In genomic region chr10:67126061-67126858, GRCm38 (mm10) we compare ENCODE assay signal across 8 mouse cellular contexts. TPM values are rescaled to one million over a fixed set of nuclear protein-coding genes. Genes with fewer than 3 reads are reported as not detected.
DNase-seq lines count a peak whose midpoint lies in the region; ATAC-seq and TF ChIP-seq lines count a peak whose summit lies in the region.

No protein-coding gene starts in this region.

- H3K4me1 ChIP-seq in hindbrain, embryonic 10.5 days (replicated peaks), result peaks cover 45% of the 10 kb centered on the region
- H3K4me1 ChIP-seq in lung, postnatal 0 days (ENCODE audit: insufficient read depth, low read depth, low read length), result peaks cover 7% of the 10 kb centered on the region; the same call in 1 of the 2 replicates

- ATAC-seq in frontal cortex, adult (ENCODE audit: low TSS enrichment), result peak; percentile 56
- peak; percentile 69 for ATAC-seq in lung, postnatal 0 days

- H3K27ac ChIP-seq in hindbrain, embryonic 10.5 days, result peak overlapping the region; percentile 91
- H3K27ac ChIP-seq in lung, postnatal 0 days (ENCODE audit: low read length), result peak overlapping the region; percentile 83

- H3K9me3 ChIP-seq in hindbrain, embryonic 10.5 days, result no peaks in the 10 kb centered on the region
- no peaks in the 10 kb centered on the region for H3K9me3 ChIP-seq in lung, postnatal 0 days (ENCODE audit: low read length)

- peak; percentile 75 for DNase-seq in NIH3T3 (ENCODE audit: low read depth)
- peak; percentile 88 for DNase-seq in brain, adult 2 months (ENCODE audit: low read depth, low spot score)
- no peak for DNase-seq in hindbrain, embryonic 10.5 days (ENCODE audit: low spot score)
- peak; percentile 35 for DNase-seq in layer of hippocampus, adult 9-10 months (ENCODE audit: low spot score)
- peak; percentile 79 for DNase-seq in lung, postnatal 0 days (ENCODE audit: low spot score)
- peak; percentile 51 for DNase-seq in right cerebral cortex, postnatal 4 days
- DNase-seq in spleen, postnatal 36 days (ENCODE audit: low spot score in 2 of 2), result no peak

- H3K36me3 ChIP-seq in hindbrain, embryonic 10.5 days, result no peaks in the 10 kb centered on the region
- no peaks in the 10 kb centered on the region for H3K36me3 ChIP-seq in lung, postnatal 0 days (ENCODE audit: insufficient read depth, low read length)

- TF ChIP-seq CTCF in lung, postnatal 0 days (IDR thresholded peaks at IDR 0.05), result no peak

- H3K4me3 ChIP-seq in hindbrain, embryonic 10.5 days, result peak overlapping the region; percentile 91
- peak overlapping the region; percentile 83 for H3K4me3 ChIP-seq in lung, postnatal 0 days (ENCODE audit: low read depth, low read length)

- peak overlapping the region; percentile 65 for H3K9ac ChIP-seq in lung, postnatal 0 days (replicated peaks; ENCODE audit: low read depth)

- peak overlapping the region; percentile 99 for H3K4me2 ChIP-seq in lung, postnatal 0 days (replicated peaks; ENCODE audit: low read depth, low read length)

- peak; percentile 96 for TF ChIP-seq EP300 in lung, postnatal 0 days (IDR thresholded peaks at IDR 0.05)

- no peaks in the 10 kb centered on the region for H3K27me3 ChIP-seq in hindbrain, embryonic 10.5 days (ENCODE audit: insufficient read depth, poor library complexity, severe bottlenecking)
- H3K27me3 ChIP-seq in lung, postnatal 0 days (replicated peaks; ENCODE audit: insufficient read depth, low read length), result no peaks in the 10 kb centered on the region

- under 1% methylated on average over 50 of the region's 50 CpGs for WGBS in hindbrain, embryonic 10.5 days
- 2% methylated on average over 50 of the region's 50 CpGs for WGBS in lung, postnatal 0 days

RNA-seq across cellular contexts. Expression of gene Reep3, which starts 29.5 kb away (rescaled TPM):
- polyA plus RNA-seq in hindbrain, embryonic 10.5 days (2016; fragmentation: Nextera tagmentation; extraction: Ambion mirVana), result 34.7 and 35.1 TPM in 2 replicates
- 38.4 and 43.8 TPM in 2 replicates for polyA plus RNA-seq in lung, postnatal 0 days (2015; fragmentation: Nextera tagmentation; extraction: Ambion mirVana)

RNA-seq across cellular contexts. Expression of gene Jmjd1c, which starts 30.3 kb away (rescaled TPM):
- 32.7 and 36.7 TPM in 2 replicates for polyA plus RNA-seq in hindbrain, embryonic 10.5 days (2016; fragmentation: Nextera tagmentation; extraction: Ambion mirVana)
- polyA plus RNA-seq in lung, postnatal 0 days (2015; fragmentation: Nextera tagmentation; extraction: Ambion mirVana), result 43.8 and 44.6 TPM in 2 replicates

Comparison
In these comparisons a context has a peak if more than half of its experiments do, and no peak if none do; other contexts are left out.
1. DNase-seq: peak in NIH3T3 (single experiment), brain, adult 2 months (single experiment), layer of hippocampus, adult 9-10 months (single experiment), lung, postnatal 0 days (single experiment) and right cerebral cortex, postnatal 4 days (single experiment); none in hindbrain, embryonic 10.5 days (single experiment) and spleen, postnatal 36 days (0 of 2).